Mouse (Mus musculus) left cerebral cortex, postnatal 36 days (tissue): ENCODE results near the gene Arl16. TPM values are rescaled to one million over a fixed set of nuclear protein-coding genes. Genes with fewer than 3 reads are reported as not detected.
A peak's percentile ranks its signal among the peaks of the same experiment; 100 is the strongest.
"Not testable (repeated sequence)": the region's sequence is repeated elsewhere in the genome, so short reads cannot be mapped to it uniquely, and the experiment has no call there.

Experiments
- DNase-seq, 2 experiments: peaks; one replicate each; pipeline ENCODE4 v3.0.0; 2021 to 2022; ENCODE audit warnings: low spot score in 2 of 2, mixed read lengths in 1 of 2
- intact Hi-C: fragments of 180-260 bp; cut with DNase I; formaldehyde crosslinking; loops from one replicate; pipeline ENCODE4 v1.15.1; 2025
- total RNA-seq, 2 experiments: library from RNA; stranded (reverse); gene quantifications; 2 replicates each; pipeline ENCODE4 v1.2.3; 2021

The Arl16 gene
- total RNA-seq, result 10 to 100 TPM; 49.3 to 55.0 TPM

DNA sequence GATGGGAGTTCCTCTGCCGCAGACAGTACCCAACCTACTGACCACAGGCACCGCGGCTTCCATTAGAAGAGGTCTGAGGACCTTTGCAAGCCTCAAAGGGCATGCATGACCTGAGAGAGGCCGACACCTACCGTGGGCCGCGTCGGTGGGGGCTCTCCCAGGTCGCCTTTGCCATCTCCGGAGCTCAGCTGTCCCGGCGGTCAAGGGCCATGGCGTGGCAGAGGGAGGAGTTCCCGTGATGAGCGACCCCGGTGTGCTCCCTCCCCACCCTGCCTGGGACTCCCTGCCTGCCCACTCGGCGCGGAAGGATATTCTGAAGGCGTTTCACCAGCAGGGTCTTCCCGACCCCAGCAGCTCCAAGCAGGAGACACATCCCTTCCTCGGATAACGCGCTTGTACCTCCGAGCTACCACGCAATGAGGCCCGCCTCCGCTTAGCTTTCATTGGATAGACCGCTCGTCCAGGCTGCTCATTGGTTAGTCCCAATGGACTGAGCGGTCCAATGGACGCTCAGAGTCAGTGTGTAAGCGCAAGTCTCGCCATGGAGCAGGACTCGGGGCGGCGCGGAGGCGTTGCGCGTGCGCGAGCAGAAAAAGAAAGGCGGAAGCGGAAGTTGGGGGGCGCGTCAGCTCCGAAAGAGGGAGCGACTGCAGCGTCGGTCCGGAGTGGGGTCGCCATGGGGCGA is at the start of gene Arl16:
Arl16 (minus strand) TSS at position 557 of the 685 bp plus-strand sequence.
- intact Hi-C loops, result loop anchor here (1.0 kb wide), 1 partner anchor 17 kb away; the partner anchor contains the start of gene Mrpl12
- DNase-seq, result peak; percentile 93

DNA sequence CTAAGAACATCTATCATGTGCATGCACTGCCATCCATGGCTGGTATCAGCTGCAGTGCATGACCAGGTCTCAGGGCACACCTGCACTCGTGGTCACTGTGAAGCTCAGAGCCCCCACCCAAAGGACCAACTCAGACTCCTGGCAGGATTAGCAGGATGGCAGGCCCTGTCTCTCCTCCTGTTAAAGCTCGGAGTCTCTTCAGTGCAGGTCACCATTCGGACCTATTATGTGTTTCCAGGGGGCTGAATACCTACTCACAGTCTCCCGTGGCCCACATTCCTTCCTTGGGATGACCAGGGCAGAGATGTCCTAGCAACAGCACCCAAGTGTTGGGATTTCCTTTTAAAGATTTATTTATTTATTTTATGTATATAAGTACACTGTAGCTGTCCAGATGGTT is 49.7 kb upstream of the Arl16 start:
- intact Hi-C loops, result no loop called here
- no peak for DNase-seq

DNA sequence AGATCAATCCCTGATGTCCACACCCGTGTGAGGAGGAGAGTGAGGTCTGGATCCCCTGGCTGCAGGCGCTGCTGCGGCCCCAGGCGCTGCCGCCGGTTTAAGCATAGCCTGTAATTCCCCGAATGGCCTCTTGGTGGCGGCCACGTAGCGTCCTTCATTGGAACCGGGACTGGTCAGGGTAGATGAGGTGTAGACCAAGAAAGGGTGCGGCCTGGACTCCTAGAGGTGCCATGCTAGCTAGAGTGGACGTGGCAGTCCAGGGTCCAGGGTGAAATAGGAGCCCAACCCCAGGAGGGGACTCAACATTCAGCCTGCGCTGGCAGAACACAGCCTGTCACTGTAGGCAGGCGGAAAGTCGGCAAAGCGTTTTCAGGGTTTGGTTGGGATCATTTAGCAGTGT is 48.2 kb upstream of the Arl16 start:
- DNase-seq, result peak; percentile 78 to 81

DNA sequence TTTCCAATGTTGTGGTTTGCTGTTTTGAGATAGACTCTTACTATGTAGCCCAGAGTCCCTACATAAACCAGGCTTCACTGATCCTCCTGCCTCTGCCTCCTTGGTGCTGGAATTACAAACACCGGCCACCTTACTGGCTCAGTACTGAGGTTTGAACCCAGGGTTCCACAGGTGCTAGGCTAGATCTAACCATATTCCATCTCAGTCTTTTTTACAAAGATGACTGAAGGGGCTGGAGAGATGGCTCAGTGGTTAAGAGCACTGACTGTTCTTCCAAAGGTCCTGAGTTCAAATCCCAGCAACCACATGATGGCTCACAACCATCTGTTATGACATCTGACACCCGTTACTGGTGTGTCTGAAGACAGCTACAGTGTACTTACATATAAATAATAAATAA is 46.9 kb upstream of the Arl16 start:
- not testable (repeated sequence) for DNase-seq
- intact Hi-C loops, result loop anchor here (2.0 kb wide), 1 partner anchor 57 kb away; no protein-coding TSS in a partner anchor

More for the DNA sequence above, 48.2 kb upstream of the Arl16 start:
- intact Hi-C loops, result loop anchor here (2.0 kb wide), 1 partner anchor 55 kb away; no protein-coding TSS in a partner anchor

DNA sequence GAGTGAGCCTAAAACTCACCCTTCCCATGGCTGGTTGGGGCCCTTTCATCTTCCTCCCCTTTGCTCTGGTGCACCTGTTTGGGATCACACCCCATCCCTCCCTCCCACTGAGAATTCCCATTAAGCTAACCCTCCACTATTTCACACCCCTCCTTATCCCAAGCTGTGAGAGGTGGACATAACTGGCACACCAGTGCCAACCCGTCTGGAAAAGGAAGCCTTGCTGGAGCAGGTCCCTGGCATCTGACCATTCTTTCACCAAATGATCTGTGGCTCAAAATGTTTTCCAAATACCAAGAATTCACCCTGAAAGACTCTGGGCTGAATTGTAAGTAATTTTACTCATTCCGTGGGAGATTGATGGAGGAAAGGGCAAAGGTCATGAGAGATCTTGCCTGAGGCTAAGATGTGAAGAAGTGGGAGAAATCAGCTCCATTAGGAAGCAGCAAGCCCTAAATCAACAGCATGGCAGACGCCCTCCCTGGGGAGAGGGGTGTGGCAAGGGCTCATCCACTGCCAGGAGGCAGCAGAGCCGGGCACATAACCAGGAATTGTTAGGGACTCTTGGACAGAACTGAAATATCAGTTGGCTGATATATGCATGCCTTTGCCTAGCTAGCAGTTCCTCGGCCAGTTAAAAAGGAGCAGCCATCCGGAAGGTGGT is 45.5 kb upstream of the Arl16 start:
- intact Hi-C loops, result no loop called here
- DNase-seq, result no peak

DNA sequence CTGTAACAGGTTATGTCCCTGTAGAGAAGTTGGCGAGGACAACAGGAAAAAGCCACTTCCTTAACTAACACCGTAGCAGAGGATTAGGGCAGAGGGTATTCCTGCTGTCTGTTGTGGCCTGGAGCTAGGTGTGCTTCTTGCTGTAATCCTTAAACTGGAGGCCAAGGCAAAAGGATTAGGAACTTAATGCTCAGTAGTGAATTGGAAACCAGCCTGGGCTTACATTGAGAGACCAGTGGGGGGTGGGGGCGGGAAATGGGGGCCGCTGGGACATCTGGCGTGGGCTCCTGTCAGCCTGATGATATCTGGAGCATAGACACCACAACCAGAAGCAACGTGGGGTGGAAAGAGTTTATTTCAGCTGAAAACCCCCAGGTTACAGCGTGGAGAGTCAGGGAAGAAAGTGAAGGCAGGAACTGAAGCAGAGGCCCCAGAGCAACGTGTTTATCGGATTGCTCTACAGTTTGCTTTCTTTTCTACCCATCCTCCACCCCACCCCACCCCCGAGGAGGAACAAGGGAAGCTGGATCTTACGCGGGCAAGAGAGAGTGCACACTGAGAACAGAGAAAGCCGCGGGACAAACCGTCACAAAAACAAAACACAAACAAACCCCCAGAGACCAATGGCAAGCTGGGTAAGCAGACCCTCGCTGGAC is 43.1 kb upstream of the Arl16 start:
- DNase-seq, result no peak
- intact Hi-C loops, result no loop called here

DNA sequence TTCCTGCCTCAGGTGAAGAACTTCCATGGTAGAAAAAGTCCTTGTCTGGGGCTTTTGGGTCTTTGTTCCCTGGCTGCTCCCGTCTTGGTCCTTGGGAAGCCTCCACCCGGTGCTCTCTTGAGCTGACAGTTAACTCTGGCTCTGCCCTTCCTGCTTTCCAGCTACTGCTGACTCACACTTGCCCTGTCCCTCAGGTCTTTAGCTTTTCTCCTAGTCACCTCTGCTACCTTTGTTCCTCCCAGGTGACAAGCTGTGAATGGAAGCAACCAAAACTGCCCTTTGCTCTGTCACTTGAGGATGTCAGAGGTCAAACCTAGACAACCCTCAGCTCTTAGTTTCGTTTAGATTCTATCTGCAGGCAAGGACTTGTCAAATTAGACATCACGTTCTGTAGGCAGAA is 42.5 kb upstream of the Arl16 start:
- intact Hi-C loops, result no loop called here

DNA sequence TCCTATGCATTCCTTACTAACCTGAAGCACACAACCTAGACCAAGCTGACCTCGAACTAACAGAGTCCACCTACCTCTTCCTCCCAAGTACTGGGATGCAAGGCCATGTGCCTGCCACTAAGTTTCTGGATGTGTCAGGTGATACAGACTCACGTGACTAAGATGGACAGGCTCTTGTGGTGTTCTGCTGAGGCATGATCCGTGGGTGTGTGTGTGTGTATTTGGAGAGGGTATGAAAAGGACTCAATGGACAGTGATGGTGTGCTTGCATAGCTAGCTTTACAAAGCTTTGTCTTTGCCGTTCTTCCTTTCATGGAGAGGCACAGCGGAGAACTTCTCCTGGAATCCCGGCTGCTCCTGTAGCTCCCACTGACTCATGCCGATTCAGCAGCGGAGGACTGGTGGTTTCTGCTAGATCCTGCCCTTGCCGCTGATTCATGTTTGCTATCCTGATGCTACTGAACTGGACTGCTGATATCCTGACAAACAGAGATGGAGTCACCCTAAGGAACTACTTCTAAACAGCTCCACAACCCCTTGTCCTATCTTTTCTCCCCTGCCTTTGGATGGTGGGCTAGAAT is 41.0 kb upstream of the Arl16 start:
- intact Hi-C loops, result no loop called here
- no peak for DNase-seq

More for the DNA sequence above, 42.5 kb upstream of the Arl16 start:
- no peak for DNase-seq

DNA sequence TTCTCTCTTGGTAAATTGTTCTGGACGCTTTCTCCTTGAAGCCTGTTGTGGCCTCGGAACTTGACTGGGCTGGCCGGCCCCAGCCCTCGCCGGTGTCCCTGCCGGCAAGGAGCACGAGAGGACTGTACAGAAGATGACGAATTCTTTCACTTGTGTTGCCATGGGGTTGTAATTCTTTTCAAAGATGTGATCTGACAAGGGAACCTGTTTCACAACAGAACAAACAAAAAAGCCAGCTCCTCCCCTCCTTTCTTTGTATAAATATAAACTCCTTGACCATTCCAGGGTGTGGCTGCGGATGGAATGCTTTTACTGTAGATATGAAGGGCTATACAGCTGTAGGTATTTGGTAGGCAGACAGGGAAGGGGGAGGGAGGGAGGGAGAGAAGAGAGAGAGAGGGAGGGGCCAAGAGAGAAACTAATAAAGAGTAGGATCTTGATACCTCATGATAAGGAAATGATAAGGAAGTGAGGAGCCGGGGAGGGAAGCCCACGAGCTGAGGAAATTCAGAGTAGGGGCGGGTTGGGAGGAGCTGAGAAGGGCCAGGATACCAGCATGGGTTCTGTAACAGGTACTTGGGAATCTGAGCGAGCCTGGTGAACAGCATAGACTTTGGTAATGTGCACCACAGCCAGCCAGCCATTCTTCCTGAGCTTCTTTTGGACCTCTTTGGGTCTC is 40.3 kb upstream of the Arl16 start:
- intact Hi-C loops, result no loop called here
- no peak for DNase-seq

DNA sequence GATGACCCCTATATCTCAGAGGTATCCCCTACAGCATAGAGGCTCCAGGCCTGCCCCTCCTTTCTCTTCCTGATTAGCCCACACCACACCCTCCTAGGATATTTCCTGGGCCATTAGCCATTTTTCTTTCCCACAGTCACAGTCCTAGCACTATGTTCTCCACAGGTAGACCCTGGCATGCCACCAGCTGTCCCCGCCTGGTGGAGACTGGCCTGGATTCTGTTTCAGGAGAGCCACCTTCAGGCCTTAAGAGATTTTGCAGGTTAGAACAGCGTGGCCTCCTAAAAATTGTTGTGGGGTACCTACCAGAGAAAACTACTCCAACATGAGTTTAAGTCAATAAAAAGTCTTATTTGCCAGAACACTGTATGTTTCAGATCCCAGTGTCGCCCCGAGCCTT is 39.5 kb upstream of the Arl16 start:
- intact Hi-C loops, result no loop called here
- DNase-seq, result no peak

DNA sequence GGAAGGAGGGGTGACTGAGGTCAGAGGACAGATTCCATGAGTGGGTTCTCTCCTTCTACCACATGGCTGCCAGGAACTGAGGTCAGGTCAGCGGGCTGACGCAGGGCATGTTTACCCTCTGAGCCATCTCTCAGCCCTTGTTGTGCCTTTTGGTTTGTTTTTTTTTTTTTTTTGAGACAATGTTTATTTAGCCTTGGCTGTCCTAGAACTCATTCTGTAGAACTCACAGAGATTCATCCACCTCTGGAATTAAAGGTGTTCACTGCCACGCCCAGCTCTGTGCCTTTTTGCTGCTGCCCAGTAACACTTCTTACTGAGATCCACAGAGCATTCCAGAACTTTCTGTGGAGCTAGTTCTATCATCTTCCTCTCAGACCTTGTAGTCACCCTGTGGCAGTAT is 38.3 kb upstream of the Arl16 start:
- intact Hi-C loops, result no loop called here
- DNase-seq, result no peak

DNA sequence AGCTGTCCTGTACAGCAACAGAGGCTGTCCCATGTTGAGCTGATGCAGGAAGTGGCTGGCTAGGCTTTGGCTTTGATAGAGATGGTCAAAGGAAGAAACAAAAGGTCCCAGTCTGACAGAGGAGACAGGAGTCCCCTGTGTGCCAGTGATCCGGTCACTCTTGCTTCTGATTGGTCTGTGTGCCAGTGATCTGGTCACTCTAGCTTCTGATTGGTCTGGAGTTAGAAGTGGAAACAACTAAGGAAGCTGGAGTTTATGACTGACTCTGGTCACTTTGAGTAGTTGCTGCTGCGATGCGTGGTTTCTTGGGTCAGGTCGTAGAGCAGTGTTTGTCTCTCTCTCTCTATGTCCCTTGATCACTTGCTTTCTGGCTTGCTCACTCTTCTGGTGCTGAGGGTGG is 34.3 kb upstream of the Arl16 start:
- intact Hi-C loops, result no loop called here
- DNase-seq, result no peak

DNA sequence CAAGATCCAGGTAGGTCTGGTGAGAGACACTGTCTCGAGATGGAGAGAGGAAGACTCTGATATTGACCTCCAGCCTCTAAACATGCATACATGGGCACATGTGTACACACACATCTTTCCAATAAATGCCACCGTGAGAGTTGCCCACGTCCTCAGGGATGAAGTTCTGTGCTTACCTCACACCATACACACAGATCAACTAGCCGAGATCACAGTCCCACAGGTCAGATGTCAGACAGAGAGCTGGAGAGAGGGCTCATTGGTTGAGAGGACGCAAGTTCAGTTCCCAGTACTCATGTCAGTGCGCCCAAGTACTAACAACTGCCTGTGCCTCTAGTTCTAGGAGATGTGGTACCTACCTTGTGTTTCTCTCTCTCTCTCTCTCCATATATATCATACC is 33.6 kb upstream of the Arl16 start:
- no peak for DNase-seq
- intact Hi-C loops, result no loop called here

DNA sequence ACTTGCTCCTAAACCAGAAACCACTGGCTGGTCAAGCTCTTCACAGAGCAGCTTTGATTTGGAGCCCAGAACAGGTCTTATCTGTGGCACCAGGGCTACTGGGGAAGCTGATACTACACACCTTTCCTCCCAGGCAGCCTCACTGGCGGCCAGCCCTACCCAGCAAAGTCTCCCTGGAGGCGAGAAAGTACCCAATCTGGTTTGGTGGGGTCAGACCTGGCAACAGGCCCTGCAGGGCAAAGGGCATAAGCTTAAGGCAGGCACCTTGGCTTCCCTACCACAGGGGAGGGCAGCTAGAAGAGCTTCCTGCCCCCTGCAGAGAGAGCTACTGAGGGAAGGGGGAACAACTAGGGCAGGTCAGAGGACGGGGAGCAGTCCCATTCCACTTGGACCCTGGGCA is 33.0 kb upstream of the Arl16 start:
- no peak for DNase-seq
- intact Hi-C loops, result no loop called here

DNA sequence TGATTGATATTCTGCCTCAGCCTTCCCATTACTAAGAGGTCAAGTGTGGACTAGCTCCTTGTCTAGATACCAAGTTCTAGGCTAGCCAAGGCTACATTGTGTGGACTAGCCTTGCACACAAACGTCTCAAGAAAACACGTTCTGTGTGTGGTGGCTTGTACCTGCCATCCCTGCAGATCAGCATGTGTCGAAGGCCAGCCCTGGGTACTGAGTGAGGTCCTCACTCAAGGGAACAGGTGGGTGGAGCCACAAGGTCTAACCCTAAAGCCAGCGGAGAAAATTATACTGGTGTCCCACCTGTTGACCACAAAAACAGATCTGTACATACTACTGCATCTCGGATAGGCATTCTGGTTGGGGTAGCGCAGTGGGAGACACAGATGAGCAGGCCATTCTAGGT is 32.5 kb upstream of the Arl16 start:
- intact Hi-C loops, result no loop called here
- no peak for DNase-seq

DNA sequence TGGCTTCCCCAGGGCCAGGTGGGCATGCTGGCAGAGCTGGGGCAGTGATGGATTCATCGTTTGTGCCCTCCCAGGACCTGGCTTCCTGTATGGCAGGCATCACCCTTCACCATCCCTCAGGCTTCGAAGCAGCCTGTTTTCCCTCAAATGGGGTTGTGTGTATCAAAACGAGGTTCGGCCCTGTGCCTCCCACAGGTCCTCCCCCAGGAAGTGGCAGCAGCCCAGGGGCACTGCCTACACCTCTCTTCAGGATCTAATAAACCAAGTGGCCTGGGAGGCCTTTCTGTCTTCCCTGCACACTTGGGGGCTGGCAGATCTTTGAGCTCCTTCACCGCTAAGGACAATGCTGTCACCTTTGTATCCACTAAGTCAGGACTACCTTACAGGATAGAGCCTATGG is 31.5 kb upstream of the Arl16 start:
- intact Hi-C loops, result no loop called here
- no peak for DNase-seq

DNA sequence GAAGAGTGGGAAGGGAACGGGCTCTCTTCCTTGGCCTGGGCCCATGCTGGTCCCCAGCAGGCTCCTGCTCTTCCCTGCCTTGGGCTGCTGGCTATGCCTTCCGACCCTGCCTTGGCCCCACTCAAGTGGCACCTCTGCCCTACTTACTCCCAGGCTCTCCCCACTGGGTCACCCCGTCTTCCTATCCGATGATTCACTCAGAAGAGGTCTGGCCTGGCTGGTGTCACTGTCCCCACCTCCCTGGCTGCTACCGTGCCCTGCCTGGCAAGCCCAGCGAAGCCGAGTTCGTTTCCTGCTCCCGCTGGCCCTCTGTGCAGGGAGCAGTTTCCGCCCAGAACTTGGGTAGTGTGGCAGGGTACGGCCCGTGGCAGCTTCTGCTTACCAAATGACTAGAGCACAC is 30.8 kb upstream of the Arl16 start:
- no peak for DNase-seq
- intact Hi-C loops, result no loop called here

DNA sequence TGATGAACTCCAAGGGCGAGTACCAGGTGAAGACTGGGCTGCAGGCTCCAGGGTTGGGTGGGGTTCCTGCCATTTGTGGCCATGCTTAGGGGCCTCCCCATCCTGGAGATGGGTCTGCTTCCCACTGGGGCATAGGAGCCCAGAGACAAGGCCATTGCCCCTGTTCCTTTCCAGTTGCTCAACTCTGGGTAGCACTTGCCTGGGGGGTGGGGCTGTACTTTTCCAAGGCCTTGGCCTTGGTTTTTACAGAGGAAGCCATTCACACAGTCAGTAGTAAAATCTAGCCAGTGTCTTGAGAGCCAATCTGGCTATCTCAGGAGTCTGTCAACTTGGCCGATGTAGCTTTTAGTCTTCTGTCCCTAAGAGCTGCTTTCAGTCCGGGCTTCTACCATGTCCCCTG is 30.0 kb upstream of the Arl16 start:
- no peak for DNase-seq
- intact Hi-C loops, result no loop called here

DNA sequence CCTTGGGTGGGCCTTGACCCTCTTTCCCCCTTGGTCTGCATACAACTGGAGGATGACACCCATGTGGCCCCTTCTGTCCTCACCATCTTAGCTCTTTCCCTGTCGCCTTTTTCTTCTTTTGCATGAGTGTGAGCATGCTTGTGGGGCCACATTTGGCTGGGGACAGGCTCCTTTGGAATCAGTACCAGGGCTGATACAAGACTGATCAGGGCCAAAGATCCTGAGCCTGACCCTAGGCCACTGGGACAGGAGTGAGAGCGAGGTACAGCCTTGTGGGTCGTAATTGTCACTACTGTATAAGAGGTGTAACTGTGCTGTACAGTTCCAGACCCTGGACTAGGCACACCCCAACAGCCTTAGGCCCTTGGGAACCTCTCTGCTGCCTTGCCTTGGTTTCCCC is 26.5 kb upstream of the Arl16 start:
- intact Hi-C loops, result no loop called here
- DNase-seq, result no peak

DNA sequence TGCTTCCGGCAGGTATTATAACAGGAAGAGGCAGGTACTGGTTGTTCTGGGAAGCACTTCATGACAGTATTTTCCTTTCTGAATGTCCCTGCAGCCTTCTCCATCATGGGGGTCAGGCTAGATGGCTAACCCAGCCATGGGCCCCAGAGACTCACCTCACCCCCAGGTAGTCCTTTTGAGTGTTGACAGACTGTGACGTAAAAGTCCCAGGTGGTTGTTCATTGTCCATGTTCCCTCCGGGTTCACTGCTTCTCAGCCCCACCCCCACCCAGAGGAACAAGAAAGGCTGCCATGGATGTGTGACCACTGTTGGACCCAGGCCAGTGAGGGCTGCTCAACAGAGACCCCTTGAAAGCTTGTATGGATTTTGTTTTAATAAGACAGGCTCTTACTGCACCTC is 25.9 kb upstream of the Arl16 start:
- intact Hi-C loops, result no loop called here
- DNase-seq, result no peak
